In the genomic region with DNA sequence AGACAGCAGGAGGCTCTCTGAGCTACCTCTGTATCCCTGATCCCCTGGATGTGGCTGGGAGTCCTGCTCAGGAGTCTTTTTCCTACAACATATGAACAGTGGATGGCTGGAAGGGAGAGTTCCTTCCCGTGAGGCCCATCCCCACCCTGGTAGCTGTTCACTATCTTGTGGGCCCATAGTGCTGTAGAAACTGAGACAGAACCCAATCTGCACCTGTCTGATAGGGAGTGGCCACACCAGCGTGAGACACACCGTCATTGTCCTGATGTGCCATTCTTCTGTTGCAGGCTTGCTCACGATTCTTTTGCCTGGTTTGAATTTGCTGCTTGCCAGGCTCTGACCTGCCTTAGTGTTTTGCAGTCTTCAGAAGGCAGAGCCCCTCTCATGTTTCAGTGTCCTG, we compare ENCODE assay signal across 29 mouse cellular contexts. TPM values are rescaled to one million over a fixed set of nuclear protein-coding genes. Genes with fewer than 3 reads are reported as not detected.
DNase-seq lines count a peak whose midpoint lies in the region; ATAC-seq and TF ChIP-seq lines count a peak whose summit lies in the region.
"Had no signal": no experiment of that assay in that cellular context is flagged by ENCODE, and none has a peak within 500 bp of the region (broad histone marks: within the 10 kb centered on the region; RNA-seq: fewer than 3 reads in every experiment).

No protein-coding gene starts in this region.

- DNase-seq in gastrocnemius, adult 2 months, result no peak
- DNase-seq in gastrocnemius, postnatal 14 days, result no peak
- DNase-seq in liver, embryonic 11.5 days (ENCODE audit: low spot score), result no peak
- DNase-seq in liver, postnatal 0 days, result no peak
- DNase-seq in left cerebral cortex, adult 2 months (ENCODE audit: extremely low spot score in 1 of 2, low spot score in 2 of 2), result no peak
- DNase-seq in cerebellum, adult 8-10 months, result no peak
- DNase-seq: adrenal gland, adult 8-10 months; adrenal gland, postnatal 25 days; cerebellum, adult 11-12 months; cerebellum, adult 9-10 months; cerebellum, postnatal 14 days; forebrain, postnatal 0 days; gastrocnemius, postnatal 10 days; heart, adult 18-20 months; heart, postnatal 10 days; heart, postnatal 4 days had no signal

- no peak overlapping the region for H3K4me2 ChIP-seq in liver, embryonic 11.5 days
- no peak overlapping the region for H3K4me2 ChIP-seq in liver, postnatal 0 days (ENCODE audit: low read depth, low read length)
- no peak overlapping the region for H3K4me2 ChIP-seq in liver, embryonic 16.5 days (ENCODE audit: low read depth, low read length)
- H3K4me2 ChIP-seq: heart, embryonic 12.5 days; heart, embryonic 15.5 days; hindbrain, embryonic 15.5 days had no signal

- TF ChIP-seq EP300 in liver, postnatal 0 days (IDR thresholded peaks at IDR 0.05; ENCODE audit: low read depth), result no peak

- no peak for TF ChIP-seq CTCF in gastrocnemius, adult 2 months (IDR thresholded peaks at IDR 0.05)
- TF ChIP-seq CTCF in liver, postnatal 0 days (IDR thresholded peaks at IDR 0.05; ENCODE audit: low read depth), result no peak
- TF ChIP-seq CTCF in left cerebral cortex, adult 2 months (IDR thresholded peaks at IDR 0.05), result no peak

- WGBS in liver, embryonic 11.5 days, result 53% methylated on average over 4 of the region's 4 CpGs
- 53% methylated on average over 4 of the region's 4 CpGs for WGBS in liver, postnatal 0 days (ENCODE audit: insufficient replicate concordance)
- 18% methylated on average over 4 of the region's 4 CpGs for WGBS in liver, embryonic 16.5 days (ENCODE audit: insufficient replicate concordance)

- peaks cover 12% of the 10 kb centered on the region for H3K27me3 ChIP-seq in liver, embryonic 11.5 days (replicated peaks; ENCODE audit: control insufficient read depth, insufficient read depth, low read length)
- no peaks in the 10 kb centered on the region for H3K27me3 ChIP-seq in liver, postnatal 0 days (ENCODE audit: insufficient read depth, low read length)
- H3K27me3 ChIP-seq in liver, embryonic 16.5 days (ENCODE audit: control insufficient read depth, insufficient read depth, low read depth, low read length), result peaks cover 9% of the 10 kb centered on the region; the same call in 1 of the 2 replicates
- H3K27me3 ChIP-seq: heart, embryonic 12.5 days; heart, embryonic 15.5 days; hindbrain, embryonic 15.5 days had no signal

- intact Hi-C loops in gastrocnemius, adult 2 months (cut with DNase I), result no loop called here
- intact Hi-C loops in gastrocnemius, postnatal 14 days (cut with DNase I; ENCODE audit: low total_unique reads), result no loop called here
- intact Hi-C loops in left cerebral cortex, adult 2 months (cut with DNase I), result no loop called here

- no peaks in the 10 kb centered on the region for H3K36me3 ChIP-seq in liver, embryonic 11.5 days (ENCODE audit: control insufficient read depth, insufficient read depth, low read length)
- no peaks in the 10 kb centered on the region for H3K36me3 ChIP-seq in liver, postnatal 0 days (replicated peaks; ENCODE audit: insufficient read depth, low read length)
- H3K36me3 ChIP-seq in liver, embryonic 16.5 days (ENCODE audit: control insufficient read depth, insufficient read depth), result no peaks in the 10 kb centered on the region
- H3K36me3 ChIP-seq: forebrain, embryonic 10.5 days; heart, embryonic 12.5 days; heart, embryonic 15.5 days; hindbrain, embryonic 15.5 days had no signal

- H3K9ac ChIP-seq in liver, embryonic 11.5 days (ENCODE audit: low read depth, low read length), result no peak overlapping the region
- no peak overlapping the region for H3K9ac ChIP-seq in liver, postnatal 0 days (replicated peaks)
- no peak overlapping the region for H3K9ac ChIP-seq in liver, embryonic 16.5 days (ENCODE audit: low read depth, low read length)
- H3K9ac ChIP-seq: forebrain, postnatal 0 days; heart, embryonic 12.5 days; heart, embryonic 15.5 days; hindbrain, embryonic 15.5 days had no signal

- no peak overlapping the region for H3K4me3 ChIP-seq in gastrocnemius, adult 2 months
- H3K4me3 ChIP-seq in liver, embryonic 11.5 days (ENCODE audit: low read depth, low read length), result no peak overlapping the region
- no peak overlapping the region for H3K4me3 ChIP-seq in liver, postnatal 0 days (ENCODE audit: low read depth, low read length)
- no peak overlapping the region for H3K4me3 ChIP-seq in liver, embryonic 16.5 days (ENCODE audit: low read depth, low read length)
- no peak overlapping the region for H3K4me3 ChIP-seq in left cerebral cortex, adult 2 months
- H3K4me3 ChIP-seq: forebrain, embryonic 10.5 days; heart, embryonic 12.5 days; heart, embryonic 15.5 days; hindbrain, embryonic 15.5 days had no signal

- H3K4me1 ChIP-seq in liver, embryonic 11.5 days (replicated peaks; ENCODE audit: control insufficient read depth, insufficient read depth, low read length), result peaks cover 4% of the 10 kb centered on the region
- no peaks in the 10 kb centered on the region; the same call in 1 of the 2 replicates for H3K4me1 ChIP-seq in liver, postnatal 0 days (ENCODE audit: insufficient read depth)
- peaks cover 8% of the 10 kb centered on the region for H3K4me1 ChIP-seq in liver, embryonic 16.5 days (ENCODE audit: control insufficient read depth, low read depth, low read length)
- H3K4me1 ChIP-seq: forebrain, embryonic 10.5 days had no signal

- peak; percentile 69 for ATAC-seq in liver, embryonic 11.5 days (replicated peaks; ENCODE audit: low FRiP score)
- no peak for ATAC-seq in liver, postnatal 0 days
- peak; percentile 64; the same call in 1 of the 2 replicates for ATAC-seq in liver, embryonic 16.5 days (ENCODE audit: low read depth)
- ATAC-seq: activated CD4-positive, CD25-positive, alpha-beta regulatory T cell, adult 4 months; forebrain, embryonic 14.5 days had no signal

- H3K9me3 ChIP-seq in liver, embryonic 11.5 days (ENCODE audit: control insufficient read depth, low read length), result no peaks in the 10 kb centered on the region
- H3K9me3 ChIP-seq in liver, postnatal 0 days (ENCODE audit: low read length), result no peaks in the 10 kb centered on the region
- no peaks in the 10 kb centered on the region for H3K9me3 ChIP-seq in liver, embryonic 16.5 days (replicated peaks; ENCODE audit: control insufficient read depth, low read length)
- H3K9me3 ChIP-seq: forebrain, embryonic 10.5 days; heart, embryonic 12.5 days; heart, embryonic 15.5 days; hindbrain, embryonic 15.5 days had no signal

- peak overlapping the region; percentile 24; the same call in 1 of the 2 replicates for H3K27ac ChIP-seq in gastrocnemius, adult 2 months
- H3K27ac ChIP-seq in liver, embryonic 11.5 days (ENCODE audit: low read depth, low read length), result no peak overlapping the region
- no peak overlapping the region for H3K27ac ChIP-seq in liver, postnatal 0 days (ENCODE audit: low read depth)
- H3K27ac ChIP-seq in liver, embryonic 16.5 days (ENCODE audit: low read length), result no peak overlapping the region
- H3K27ac ChIP-seq in left cerebral cortex, adult 2 months, result no peak overlapping the region
- H3K27ac ChIP-seq: forebrain, embryonic 10.5 days; heart, embryonic 15.5 days; hindbrain, embryonic 15.5 days had no signal

RNA-seq across cellular contexts. Expression of a gene that starts 8.2 kb away (rescaled TPM):
- total RNA-seq in gastrocnemius, adult 2 months (2021), result 1 to 10 TPM; 4.7 to 8.6 TPM
- total RNA-seq in gastrocnemius, postnatal 14 days (2021), result 1 to 10 TPM; 5.8 to 5.9 TPM
- 0.14 and 0.32 TPM in 2 replicates for polyA plus RNA-seq in liver, embryonic 11.5 days (2014; fragmentation: Nextera tagmentation; extraction: Ambion mirVana)
- 0.36 and 0.42 TPM in 2 replicates for polyA plus RNA-seq in liver, postnatal 0 days (2015; fragmentation: Nextera tagmentation; extraction: Ambion mirVana)
- polyA plus RNA-seq in liver, embryonic 16.5 days (2015; fragmentation: Nextera tagmentation; extraction: Ambion mirVana), result 0.57 and 0.61 TPM in 2 replicates
- total RNA-seq in left cerebral cortex, adult 2 months (2021), result 100 to 1,000 TPM; 325 to 339 TPM

RNA-seq across cellular contexts. Expression of a gene that starts 44.7 kb away (rescaled TPM):
- total RNA-seq in gastrocnemius, adult 2 months (2021), result under 1 TPM in 1 of 2 experiments, not detected in 1; 0.08 TPM
- total RNA-seq in gastrocnemius, postnatal 14 days (2021), result 1 to 10 TPM; 1.6 to 2.6 TPM
- polyA plus RNA-seq in liver, embryonic 11.5 days (2014; fragmentation: Nextera tagmentation; extraction: Ambion mirVana), result 17.1 and 17.6 TPM in 2 replicates
- polyA plus RNA-seq in liver, postnatal 0 days (2015; fragmentation: Nextera tagmentation; extraction: Ambion mirVana), result 3.8 and 4.0 TPM in 2 replicates
- polyA plus RNA-seq in liver, embryonic 16.5 days (2015; fragmentation: Nextera tagmentation; extraction: Ambion mirVana), result 7.2 and 7.3 TPM in 2 replicates
- total RNA-seq in left cerebral cortex, adult 2 months (2021), result 1 to 10 TPM in 1 of 2 experiments, under 1 TPM in 1; 0.63 to 1.2 TPM

RNA-seq across cellular contexts. Expression of a gene that starts 53.8 kb away (rescaled TPM):
- not detected for total RNA-seq in gastrocnemius, adult 2 months (2021)
- not detected for total RNA-seq in gastrocnemius, postnatal 14 days (2021)
- polyA plus RNA-seq in liver, embryonic 11.5 days (2014; fragmentation: Nextera tagmentation; extraction: Ambion mirVana), result not detected in 2 replicates
- polyA plus RNA-seq in liver, postnatal 0 days (2015; fragmentation: Nextera tagmentation; extraction: Ambion mirVana), result not detected in 2 replicates
- polyA plus RNA-seq in liver, embryonic 16.5 days (2015; fragmentation: Nextera tagmentation; extraction: Ambion mirVana), result not detected in 2 replicates
- total RNA-seq in left cerebral cortex, adult 2 months (2021), result not detected
- total RNA-seq: adrenal gland, adult 8-10 months; adrenal gland, postnatal 25 days; ES-E14; forebrain, postnatal 0 days; gastrocnemius, postnatal 10 days; gastrocnemius, postnatal 4 days; heart, adult 18-20 months; heart, postnatal 10 days; heart, postnatal 4 days had no signal
- polyA plus RNA-seq: activated CD4-positive, CD25-positive, alpha-beta regulatory T cell, adult 4 months; embryonic facial prominence, embryonic 11.5 days; embryonic facial prominence, embryonic 14.5 days; forebrain, embryonic 10.5 days; forebrain, embryonic 14.5 days; forebrain, postnatal 0 days; frontal cortex, adult 2 months; heart, embryonic 12.5 days; heart, embryonic 15.5 days; hindbrain, embryonic 11.5 days; hindbrain, embryonic 15.5 days had no signal

Comparison
In these comparisons a context has a peak if more than half of its experiments do, and no peak if none do; other contexts are left out.
1. RNA of a gene that starts 8.2 kb away (total RNA-seq): 325 to 339 TPM in left cerebral cortex, adult 2 months; 4.7 to 8.6 TPM in gastrocnemius, adult 2 months and 5.8 to 5.9 TPM in gastrocnemius, postnatal 14 days; every median in the first group is over 10 times any median in the second.